Mouse (Mus musculus) hindbrain, postnatal 0 days (tissue): ENCODE results near the gene Bag3. TPM values are rescaled to one million over a fixed set of nuclear protein-coding genes. Genes with fewer than 3 reads are reported as not detected.
A peak's percentile ranks its signal among the peaks of the same experiment; 100 is the strongest.

ENCODE experiments used
- ATAC-seq: fragments of 200-750 bp; cut with Nextera tagmentation; 2 replicates; pipeline ENCODE4 v1.8.0; 2017; ENCODE audit warnings: mild to moderate bottlenecking, moderate TSS enrichment, moderate library complexity
- DNase-seq: peaks from one replicate; pipeline ENCODE4 v3.0.0-alpha.2; 2015; ENCODE audit warnings: low spot score
- H3K27ac ChIP-seq: fragments of 300-500 bp; sonication (generic); 2 replicates; pipeline ENCODE4 v1.5.1; 2014; ENCODE audit warnings: mild to moderate bottlenecking
- H3K27me3 ChIP-seq: fragments of 300-500 bp; sonication (generic); 2 replicates; pipeline ENCODE4 v1.6.1; 2014; ENCODE audit warnings: low read length, mixed read lengths; ENCODE audit not compliant: insufficient read depth
- H3K36me3 ChIP-seq: fragments of 300-500 bp; sonication (generic); 2 replicates; pipeline ENCODE4 v1.6.1; 2014; ENCODE audit warnings: low read length, mixed read lengths; ENCODE audit not compliant: insufficient read depth
- H3K4me1 ChIP-seq: fragments of 300-500 bp; sonication (generic); 2 replicates; pipeline ENCODE4 v1.6.1; 2014; ENCODE audit warnings: antibody characterized with exemption, low read length, mixed read lengths; ENCODE audit not compliant: insufficient read depth
- H3K4me2 ChIP-seq: fragments of 300-500 bp; sonication (generic); 2 replicates; pipeline ENCODE4 v1.6.1; 2014; ENCODE audit warnings: low read depth, mild to moderate bottlenecking, low read length, moderate library complexity, mixed read lengths
- H3K4me3 ChIP-seq: fragments of 300-500 bp; sonication (generic); 2 replicates; pipeline ENCODE4 v1.5.1; 2014; ENCODE audit warnings: low read length
- H3K9ac ChIP-seq: fragments of 300-500 bp; sonication (generic); replicated peaks from 2 replicates; pipeline ENCODE4 v1.6.1; 2014; ENCODE audit warnings: mild to moderate bottlenecking, low read length, moderate library complexity, mixed read lengths
- H3K9me3 ChIP-seq: fragments of 300-500 bp; sonication (generic); 2 replicates; pipeline ENCODE4 v1.6.1; 2016; ENCODE audit warnings: low read length, mixed read lengths
- CTCF ChIP-seq: IDR thresholded peaks from 2 replicates; pipeline ENCODE4 v1.5.1; 2016; ENCODE audit warnings: antibody characterized with exemption, control low read depth, low read depth
- WGBS: fragments of 180-500 bp; shearing (Covaris S2); extraction: QIAGEN DNeasy Blood & Tissue Kit; methylation state at CpG from one replicate; pipeline ENCODE4 v1.1.7; 2014; 5-methylcytosine and 5-hydroxymethylcytosine counted together
- polyA plus RNA-seq: library from polyadenylated mRNA; unstranded; fragments of >200 nt; fragmentation: Nextera tagmentation; extraction: Ambion mirVana; gene quantifications from 2 replicates; pipeline ENCODE4 v1.2.1, GENCODE M21; 2015
- total RNA-seq: library from RNA; depleted of rRNA; stranded (reverse); fragments of >200 nt; gene quantifications from 2 replicates; pipeline ENCODE4 v1.2.3, GENCODE M21; 2014

The Bag3 gene
- total and polyA plus RNA-seq, 2 experiments from 2014 or later = 4.7 to 6.7 TPM

DNA sequence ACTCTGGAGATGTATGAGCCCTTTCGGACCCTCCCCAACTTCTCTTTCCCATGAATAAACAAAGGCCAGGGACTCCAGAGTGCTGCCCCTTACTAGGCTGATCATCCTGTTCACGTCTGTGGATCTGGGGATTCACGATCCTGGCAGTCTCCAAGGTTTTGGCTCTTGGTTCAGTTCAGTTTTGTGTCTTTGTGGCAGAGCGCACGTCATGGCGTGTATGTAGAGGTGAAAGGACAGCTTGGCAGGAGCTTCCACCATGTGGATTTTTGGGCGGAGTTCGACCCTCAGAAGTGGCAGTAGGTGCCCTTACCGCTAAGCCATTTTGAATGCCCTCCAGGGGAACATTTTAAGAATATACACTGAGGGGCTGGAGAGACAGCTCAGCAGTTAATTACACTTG is 5.2 kb downstream of the Bag3 start:
- no peaks in the 10 kb centered on the region for H3K27me3 ChIP-seq
- no peak for TF ChIP-seq CTCF
- DNase-seq = no peak
- no peak overlapping the region for H3K4me2 ChIP-seq
- peaks cover 27% of the 10 kb centered on the region for H3K4me1 ChIP-seq
- 75% methylated on average over 9 of the region's 9 CpGs for WGBS
- no peak overlapping the region for H3K4me3 ChIP-seq
- no peaks in the 10 kb centered on the region for H3K9me3 ChIP-seq
- H3K9ac ChIP-seq = no peak overlapping the region
- no peaks in the 10 kb centered on the region for H3K36me3 ChIP-seq
- no peak for ATAC-seq
- H3K27ac ChIP-seq = no peak overlapping the region

- no peak overlapping the region for H3K4me3 ChIP-seq
- no peaks in the 10 kb centered on the region for H3K9me3 ChIP-seq
- H3K36me3 ChIP-seq = no peaks in the 10 kb centered on the region
- no peak for TF ChIP-seq CTCF
- no peak for ATAC-seq
- H3K4me2 ChIP-seq = no peak overlapping the region
- no peaks in the 10 kb centered on the region for H3K27me3 ChIP-seq
- WGBS = 56% methylated on average over 6 of the region's 6 CpGs
- H3K9ac ChIP-seq = 0 out of 2 replicates have a peak overlapping the region, but pooled peaks have one; percentile 13
- peak overlapping the region; percentile 66 for H3K27ac ChIP-seq
- DNase-seq = no peak
- peaks cover 28% of the 10 kb centered on the region for H3K4me1 ChIP-seq
These were observed 5.7 kb downstream of the Bag3 start for GRCm38 (mm10) chr7:128529126-128529525.

DNA sequence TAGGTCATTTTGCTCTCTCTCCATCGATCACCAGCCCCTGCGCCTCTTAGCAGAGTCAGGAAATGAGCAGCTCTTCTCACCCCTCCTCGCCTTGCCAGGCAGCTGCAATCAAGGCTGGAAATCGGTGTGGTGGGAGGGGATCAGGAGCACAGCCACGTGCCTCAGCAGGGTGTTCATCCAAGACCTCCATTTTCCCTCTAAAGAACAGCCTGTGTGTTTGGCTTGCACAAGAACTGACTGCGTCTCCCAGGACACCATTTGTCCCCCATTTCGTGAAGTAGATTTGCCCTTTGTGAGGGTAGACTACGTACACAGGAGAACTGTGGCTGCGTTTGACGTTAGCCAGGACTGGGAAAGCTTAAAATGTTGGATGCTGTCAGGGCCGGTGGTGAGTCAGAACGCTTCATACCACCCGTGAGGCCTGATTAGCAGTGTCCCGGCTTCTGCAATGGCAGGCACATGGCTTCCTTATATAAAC is 6.2 kb downstream of the Bag3 start:
- 25% methylated on average over 14 of the region's 14 CpGs for WGBS
- ATAC-seq = peak; percentile 61; the same call in 1 of the 2 replicates

GRCm38 (mm10) chr7:128531031-128531430 is 7.6 kb downstream of the Bag3 start:
- peak overlapping the region; percentile 11 for H3K4me2 ChIP-seq
- peaks cover 39% of the 10 kb centered on the region for H3K4me1 ChIP-seq
- H3K27me3 ChIP-seq = no peaks in the 10 kb centered on the region
- H3K4me3 ChIP-seq = no peak overlapping the region
- H3K36me3 ChIP-seq = no peaks in the 10 kb centered on the region
- no peak for TF ChIP-seq CTCF
- H3K9me3 ChIP-seq = no peaks in the 10 kb centered on the region
- DNase-seq (peak; percentile 63), ATAC-seq (peak; percentile 76)
- peak overlapping the region; percentile 13; the same call in 1 of the 2 replicates for H3K9ac ChIP-seq
- H3K27ac ChIP-seq = peak overlapping the region; percentile 56; the same call in 1 of the 2 replicates
- WGBS = 16% methylated on average over 11 of the region's 11 CpGs

More for the DNA sequence above, 6.2 kb downstream of the Bag3 start:
- Histone ChIP-seq H3K4me1 (peaks cover 29% of the 10 kb centered on the region), H3K27me3 (no peaks in the 10 kb centered on the region), H3K27ac (peak overlapping the region; percentile 66; the same call in 1 of the 2 replicates), H3K4me2 (no peak overlapping the region), H3K4me3 (no peak overlapping the region), H3K36me3 (no peaks in the 10 kb centered on the region), H3K9ac (0 out of 2 replicates have a peak overlapping the region, but pooled peaks have one; percentile 13), H3K9me3 (no peaks in the 10 kb centered on the region)
- TF ChIP-seq CTCF = no peak
- peak; percentile 70 for DNase-seq

DNA sequence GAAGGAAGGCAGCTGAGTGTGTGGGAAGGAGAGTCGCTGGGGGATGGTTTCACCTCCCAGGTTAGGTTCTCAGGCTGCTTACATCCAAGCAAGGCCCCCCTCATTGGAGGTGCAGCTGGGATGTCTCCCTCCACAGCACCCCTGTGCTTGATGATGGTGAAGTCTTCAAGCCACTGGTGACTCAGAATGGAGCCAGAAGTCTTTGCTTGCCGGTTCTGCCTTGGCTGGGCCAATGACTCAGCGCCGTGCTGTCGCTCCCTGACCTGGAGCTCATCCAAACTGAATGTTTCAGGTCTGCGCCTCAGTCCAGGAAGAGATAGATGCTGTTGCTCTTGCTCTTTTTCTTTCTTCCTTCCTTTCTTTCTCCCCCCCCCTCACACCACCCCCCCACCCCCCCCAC is 8.5 kb downstream of the Bag3 start:
- DNase-seq (peak; percentile 58), ATAC-seq (no peak)
- no peaks in the 10 kb centered on the region for H3K36me3 ChIP-seq
- WGBS = 31% methylated on average over 6 of the region's 6 CpGs
- peak overlapping the region; percentile 56; the same call in 1 of the 2 replicates for H3K27ac ChIP-seq
- H3K4me2 ChIP-seq = no peak overlapping the region
- no peak for TF ChIP-seq CTCF
- H3K4me1 ChIP-seq = peaks cover 39% of the 10 kb centered on the region
- no peak overlapping the region for H3K4me3 ChIP-seq
- H3K27me3 ChIP-seq = no peaks in the 10 kb centered on the region
- H3K9ac ChIP-seq = no peak overlapping the region
- H3K9me3 ChIP-seq = no peaks in the 10 kb centered on the region

- ATAC-seq (no peak), DNase-seq (no peak)
- Histone ChIP-seq H3K27ac (peak overlapping the region; percentile 54; the same call in 1 of the 2 replicates), H3K9ac (no peak overlapping the region), H3K4me2 (no peak overlapping the region), H3K9me3 (no peaks in the 10 kb centered on the region), H3K36me3 (no peaks in the 10 kb centered on the region), H3K4me3 (no peak overlapping the region), H3K4me1 (peaks cover 39% of the 10 kb centered on the region), H3K27me3 (no peaks in the 10 kb centered on the region)
- WGBS = 76% methylated on average over 6 of the region's 6 CpGs
- TF ChIP-seq CTCF = no peak
These were observed 9.2 kb downstream of the Bag3 start for GRCm38 (mm10) chr7:128532441-128533166.
